Mouse (Mus musculus) midbrain, embryonic 13.5 days (tissue): ENCODE results near the gene Pou2af1. TPM values are rescaled to one million over a fixed set of nuclear protein-coding genes. Genes with fewer than 3 reads are reported as not detected.
A peak's percentile ranks its signal among the peaks of the same experiment; 100 is the strongest.

Source experiments
- ATAC-seq: fragments of 200-750 bp; cut with Nextera tagmentation; 2 replicates; pipeline ENCODE4 v1.8.0; 2017; ENCODE audit warnings: mild to moderate bottlenecking, moderate TSS enrichment, moderate library complexity
- H3K27ac ChIP-seq: fragments of 300-500 bp; sonication (generic); 2 replicates; pipeline ENCODE4 v1.5.1; 2015; ENCODE audit warnings: inconsistent platforms, mild to moderate bottlenecking, moderate library complexity
- H3K27me3 ChIP-seq: fragments of 300-500 bp; sonication (generic); 2 replicates; pipeline ENCODE4 v1.6.1; 2015; ENCODE audit warnings: mild to moderate bottlenecking, inconsistent platforms
- H3K36me3 ChIP-seq: fragments of 300-500 bp; sonication (generic); 2 replicates; pipeline ENCODE4 v1.6.1; 2015; ENCODE audit warnings: mild to moderate bottlenecking, inconsistent platforms
- H3K4me1 ChIP-seq: fragments of 300-500 bp; sonication (generic); replicated peaks from 2 replicates; pipeline ENCODE4 v1.6.1; 2015; ENCODE audit warnings: inconsistent platforms
- H3K4me2 ChIP-seq: fragments of 300-500 bp; sonication (generic); replicated peaks from 2 replicates; pipeline ENCODE4 v1.6.1; 2015; ENCODE audit warnings: moderate library complexity, mild to moderate bottlenecking, inconsistent platforms
- H3K4me3 ChIP-seq: fragments of 300-500 bp; sonication (generic); replicated peaks from 2 replicates; pipeline ENCODE4 v1.5.1; 2015; ENCODE audit warnings: mild to moderate bottlenecking, inconsistent platforms
- H3K9ac ChIP-seq: fragments of 300-500 bp; sonication (generic); replicated peaks from 2 replicates; pipeline ENCODE4 v1.6.1; 2015; ENCODE audit warnings: mild to moderate bottlenecking, inconsistent platforms
- H3K9me3 ChIP-seq: fragments of 300-500 bp; sonication (generic); 2 replicates; pipeline ENCODE4 v1.6.1; 2016; ENCODE audit warnings: mild to moderate bottlenecking, inconsistent platforms
- WGBS: fragments of 180-500 bp; shearing (Covaris S2); methylation state at CpG from one replicate; pipeline ENCODE4 v1.1.7; 2015; 5-methylcytosine and 5-hydroxymethylcytosine counted together
- polyA plus RNA-seq: library from polyadenylated mRNA; unstranded; fragments of >200 nt; fragmentation: Nextera tagmentation; extraction: Ambion mirVana; gene quantifications from 2 replicates; pipeline ENCODE4 v1.2.1, GENCODE M21; 2015

Pou2af1 gene
- polyA plus RNA-seq, 1 experiment from 2014 or later = not detected

DNA sequence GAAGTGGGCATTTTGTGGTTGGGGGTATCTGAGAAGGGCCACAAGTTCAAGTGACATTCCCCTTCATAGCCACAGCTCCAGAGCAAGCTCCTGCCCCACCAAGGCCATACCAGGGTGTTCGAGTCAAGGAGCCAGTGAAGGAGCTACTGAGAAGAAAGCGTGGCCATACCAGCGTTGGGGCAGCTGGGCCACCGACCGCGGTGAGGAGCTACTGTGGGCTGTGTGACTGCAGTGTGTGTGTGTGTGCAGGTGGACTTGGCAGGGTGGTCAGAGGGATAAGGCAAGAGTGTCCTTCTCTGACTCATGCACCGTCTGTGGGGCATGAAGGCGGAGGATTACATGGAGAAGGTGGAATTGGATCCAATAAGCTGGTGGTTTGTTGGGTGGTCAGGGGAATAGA is 18.7 kb downstream of the Pou2af1 start:
- Histone ChIP-seq H3K36me3 (no peaks in the 10 kb centered on the region), H3K9me3 (no peaks in the 10 kb centered on the region), H3K4me1 (0 out of 2 replicates have a peak, but pooled peaks cover 2% of the 10 kb centered on the region), H3K27ac (no peak overlapping the region), H3K27me3 (no peaks in the 10 kb centered on the region), H3K4me2 (no peak overlapping the region), H3K4me3 (no peak overlapping the region), H3K9ac (no peak overlapping the region)
- ATAC-seq = no peak
- WGBS = 96% methylated on average over 8 of the region's 8 CpGs

DNA sequence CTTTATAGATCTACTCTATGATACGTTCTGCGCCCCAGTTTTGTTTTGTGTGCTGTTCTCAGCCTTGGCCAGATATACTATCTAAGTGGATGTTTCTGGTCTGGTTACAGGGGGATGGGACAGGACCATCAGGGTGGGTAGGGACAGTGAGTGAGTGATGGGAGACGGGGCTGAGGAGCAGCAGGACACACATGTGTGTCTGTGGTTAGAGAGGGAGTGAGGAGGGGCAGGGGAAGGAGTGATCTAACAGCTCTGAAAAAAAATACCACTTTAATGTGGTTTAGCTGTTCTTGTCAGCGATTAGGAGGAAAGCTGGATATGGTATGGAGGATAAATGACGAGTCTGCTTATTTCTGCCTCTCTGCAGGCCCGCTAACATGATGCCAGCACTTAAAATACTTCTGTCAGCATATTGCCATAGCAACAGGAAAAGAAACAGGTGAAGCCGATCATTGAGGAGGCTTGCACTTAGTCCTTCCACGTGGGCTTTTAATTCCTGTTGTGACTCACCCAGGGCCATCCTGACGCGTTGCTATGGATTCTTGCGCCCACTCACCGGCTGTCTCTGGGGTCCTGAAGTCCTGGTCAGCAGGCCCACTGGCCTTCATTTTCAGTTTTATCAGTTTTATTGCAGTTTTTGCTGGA is 25.4 kb downstream of the Pou2af1 start:
- ATAC-seq = 0 out of 2 replicates have a peak, but pooled peaks have one; percentile 43
- H3K27me3 ChIP-seq = no peaks in the 10 kb centered on the region
- H3K27ac ChIP-seq = no peak overlapping the region
- WGBS = 62% methylated on average over 12 of the region's 12 CpGs
- H3K9me3 ChIP-seq = no peaks in the 10 kb centered on the region
- H3K4me1 ChIP-seq = no peaks in the 10 kb centered on the region
- no peak overlapping the region for H3K9ac ChIP-seq
- no peak overlapping the region for H3K4me3 ChIP-seq
- no peak overlapping the region for H3K4me2 ChIP-seq
- no peaks in the 10 kb centered on the region for H3K36me3 ChIP-seq

DNA sequence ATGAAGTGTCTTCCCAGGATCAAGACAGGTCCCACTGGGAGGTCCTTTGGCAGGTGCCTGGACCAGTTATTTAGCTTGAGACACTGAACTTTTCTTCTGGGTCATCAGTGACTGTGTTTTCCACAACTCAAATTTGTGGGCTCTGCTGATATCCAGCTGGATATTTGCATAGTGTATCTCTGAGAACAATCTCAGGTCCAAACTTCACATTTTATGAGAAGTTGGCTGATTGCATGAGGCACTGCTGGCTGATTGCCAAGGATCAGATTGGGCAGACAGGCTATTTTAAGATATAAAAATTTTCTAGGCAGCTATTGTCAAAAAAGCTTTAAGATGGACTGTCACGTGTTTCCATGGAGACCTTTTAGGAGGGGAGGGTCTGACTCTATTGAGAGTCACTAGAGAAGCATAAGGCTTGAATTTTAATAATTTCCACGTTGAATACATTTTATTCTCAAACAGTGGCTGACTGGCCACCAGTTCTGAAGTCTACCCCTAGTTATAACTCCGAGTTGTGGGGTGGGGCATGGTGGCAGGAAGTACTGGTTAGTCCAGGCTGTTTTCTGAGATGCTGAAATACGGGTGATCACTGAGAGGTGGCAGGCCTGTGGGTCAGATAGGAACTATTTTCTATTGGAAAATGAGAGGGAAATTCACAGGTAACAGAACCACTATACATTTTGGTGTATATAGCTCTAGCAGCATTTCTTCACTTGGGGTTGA is 43.4 kb downstream of the Pou2af1 start:
- no peak for ATAC-seq
- Histone ChIP-seq H3K27ac (no peak overlapping the region), H3K36me3 (no peaks in the 10 kb centered on the region), H3K4me1 (no peaks in the 10 kb centered on the region), H3K9ac (no peak overlapping the region), H3K4me2 (no peak overlapping the region), H3K4me3 (no peak overlapping the region), H3K9me3 (no peaks in the 10 kb centered on the region), H3K27me3 (no peaks in the 10 kb centered on the region)
- WGBS = 58% methylated on average over 4 of the region's 4 CpGs

DNA sequence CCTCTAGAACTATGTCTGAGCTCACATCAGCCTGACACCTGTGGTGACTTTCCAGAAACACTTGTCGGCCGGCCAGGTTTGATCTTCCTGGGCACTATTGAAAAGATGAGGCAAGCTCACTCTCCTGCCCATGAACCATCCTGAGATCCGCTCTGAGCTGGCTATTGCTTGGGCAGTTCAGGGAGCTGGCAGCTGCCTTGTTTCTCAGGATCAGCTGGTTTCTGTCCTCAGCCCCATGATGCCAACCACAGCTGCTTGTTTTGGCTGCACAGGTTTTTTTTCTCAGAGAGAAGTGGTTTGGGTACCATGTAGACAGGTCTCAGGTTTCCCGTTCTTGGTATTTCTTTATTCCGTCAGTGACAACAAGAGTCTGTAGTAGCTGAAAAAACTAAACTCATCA is 44.9 kb downstream of the Pou2af1 start:
- no peak overlapping the region for H3K9ac ChIP-seq
- H3K36me3 ChIP-seq = no peaks in the 10 kb centered on the region
- WGBS = 89% methylated on average over 5 of the region's 5 CpGs
- no peak overlapping the region for H3K4me2 ChIP-seq
- no peaks in the 10 kb centered on the region for H3K9me3 ChIP-seq
- no peaks in the 10 kb centered on the region for H3K4me1 ChIP-seq
- H3K4me3 ChIP-seq = no peak overlapping the region
- ATAC-seq = no peak
- H3K27ac ChIP-seq = no peak overlapping the region
- H3K27me3 ChIP-seq = no peaks in the 10 kb centered on the region

DNA sequence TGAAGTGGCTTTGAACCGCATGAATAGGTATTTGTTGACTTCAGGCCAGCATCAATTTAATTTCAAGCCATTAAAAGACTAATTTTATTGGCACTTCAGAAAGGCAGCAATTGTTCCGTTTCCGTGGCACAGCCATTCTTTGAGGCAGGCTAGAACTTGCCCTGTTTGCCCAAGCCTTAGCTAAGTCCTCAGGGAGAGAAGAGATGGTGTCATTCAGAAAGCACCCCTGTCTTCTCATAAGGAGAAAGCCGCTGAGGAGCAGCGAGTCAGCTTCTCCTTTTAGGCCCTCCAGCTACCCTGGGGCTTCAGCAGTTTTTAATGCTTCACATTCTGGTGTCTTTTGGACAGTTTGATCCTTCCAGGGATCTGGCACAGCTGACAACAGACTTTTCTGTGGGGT is 55.3 kb downstream of the Pou2af1 start:
- Histone ChIP-seq H3K27me3 (no peaks in the 10 kb centered on the region), H3K9me3 (no peaks in the 10 kb centered on the region), H3K4me2 (no peak overlapping the region), H3K4me1 (no peaks in the 10 kb centered on the region), H3K9ac (no peak overlapping the region), H3K27ac (no peak overlapping the region), H3K36me3 (no peaks in the 10 kb centered on the region), H3K4me3 (no peak overlapping the region)
- no peak for ATAC-seq
- WGBS = 81% methylated on average over 5 of the region's 5 CpGs

DNA sequence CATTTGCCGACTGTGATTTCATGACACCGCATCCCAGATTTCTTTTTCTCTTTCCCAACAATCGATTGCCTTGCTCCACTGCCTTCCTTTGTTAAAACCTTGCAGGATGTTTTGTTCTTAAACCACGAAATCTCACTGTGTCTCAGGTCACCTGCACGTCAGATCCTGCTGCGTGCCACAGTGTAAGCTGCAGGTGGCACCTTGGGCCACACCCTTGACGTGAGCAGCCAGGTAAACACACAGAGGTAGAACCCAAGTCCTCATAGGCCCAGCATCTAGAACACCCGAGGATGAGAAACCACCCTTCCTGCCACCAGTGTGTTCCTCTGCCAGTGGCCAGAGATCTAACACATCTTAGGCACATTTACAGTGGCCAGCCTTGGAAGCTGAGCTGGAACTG is 57.6 kb downstream of the Pou2af1 start:
- Histone ChIP-seq H3K27me3 (no peaks in the 10 kb centered on the region), H3K9me3 (no peaks in the 10 kb centered on the region), H3K4me3 (no peak overlapping the region), H3K4me2 (no peak overlapping the region), H3K4me1 (no peaks in the 10 kb centered on the region), H3K36me3 (no peaks in the 10 kb centered on the region), H3K27ac (no peak overlapping the region), H3K9ac (no peak overlapping the region)
- no peak for ATAC-seq
- WGBS = 39% methylated on average over 8 of the region's 8 CpGs

DNA sequence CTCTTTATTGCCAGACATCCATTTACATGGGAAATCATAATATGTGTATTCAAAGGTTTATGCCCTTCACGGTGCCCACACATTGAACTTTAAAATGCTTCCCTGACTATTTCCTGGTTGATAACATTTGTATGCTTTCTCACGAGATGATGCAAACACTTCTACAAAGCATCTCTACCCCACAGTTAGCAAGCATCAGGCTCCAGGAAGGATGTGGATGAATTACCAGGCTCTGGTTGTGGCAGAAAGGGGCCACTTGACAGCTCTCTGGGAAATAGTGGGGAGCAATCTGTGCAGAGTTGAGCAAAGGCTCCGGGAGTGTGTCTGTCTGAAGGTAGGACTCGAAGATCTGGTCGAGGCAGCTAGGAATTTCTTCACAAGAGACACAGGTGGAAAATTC is 58.6 kb downstream of the Pou2af1 start:
- Histone ChIP-seq H3K9ac (no peak overlapping the region), H3K36me3 (no peaks in the 10 kb centered on the region), H3K27ac (no peak overlapping the region), H3K4me1 (no peaks in the 10 kb centered on the region), H3K27me3 (0 out of 2 replicates have a peak, but pooled peaks cover 2% of the 10 kb centered on the region), H3K4me2 (no peak overlapping the region), H3K9me3 (no peaks in the 10 kb centered on the region), H3K4me3 (no peak overlapping the region)
- 86% methylated on average over 5 of the region's 5 CpGs for WGBS
- no peak for ATAC-seq

DNA sequence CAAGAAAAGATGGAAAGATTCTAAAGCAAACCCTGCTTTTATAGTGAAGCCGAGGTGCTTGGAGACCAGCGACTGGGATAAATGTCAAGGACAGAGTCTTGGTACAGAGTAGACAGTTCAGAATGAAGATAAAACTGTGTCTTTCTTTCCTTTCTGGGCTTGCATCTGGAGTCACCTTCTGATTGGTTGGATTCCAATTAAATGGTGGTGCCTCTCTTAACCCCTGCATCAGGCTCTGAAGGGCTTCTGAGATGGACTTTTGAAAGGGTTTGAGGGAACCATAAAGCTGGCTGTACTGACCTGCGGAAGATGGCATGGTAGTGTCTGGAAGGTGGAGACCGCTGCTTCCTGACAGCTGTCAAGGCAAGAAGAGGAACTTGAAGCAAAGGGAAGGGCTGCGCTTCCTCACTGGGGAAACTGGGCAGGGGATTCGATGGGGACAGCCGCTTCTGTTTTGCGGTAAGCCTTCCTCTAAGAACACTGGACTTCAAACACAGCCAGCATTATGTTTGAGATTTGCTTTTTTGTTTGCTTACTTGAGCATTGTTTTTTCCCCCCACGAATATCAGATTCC is 60.2 kb downstream of the Pou2af1 start:
- Histone ChIP-seq H3K4me3 (no peak overlapping the region), H3K27ac (no peak overlapping the region), H3K4me1 (peaks cover 10% of the 10 kb centered on the region), H3K9ac (no peak overlapping the region), H3K36me3 (no peaks in the 10 kb centered on the region), H3K4me2 (no peak overlapping the region), H3K27me3 (peaks cover 14% of the 10 kb centered on the region; the same call in 1 of the 2 replicates), H3K9me3 (no peaks in the 10 kb centered on the region)
- WGBS = 65% methylated on average over 9 of the region's 9 CpGs
- no peak for ATAC-seq

DNA sequence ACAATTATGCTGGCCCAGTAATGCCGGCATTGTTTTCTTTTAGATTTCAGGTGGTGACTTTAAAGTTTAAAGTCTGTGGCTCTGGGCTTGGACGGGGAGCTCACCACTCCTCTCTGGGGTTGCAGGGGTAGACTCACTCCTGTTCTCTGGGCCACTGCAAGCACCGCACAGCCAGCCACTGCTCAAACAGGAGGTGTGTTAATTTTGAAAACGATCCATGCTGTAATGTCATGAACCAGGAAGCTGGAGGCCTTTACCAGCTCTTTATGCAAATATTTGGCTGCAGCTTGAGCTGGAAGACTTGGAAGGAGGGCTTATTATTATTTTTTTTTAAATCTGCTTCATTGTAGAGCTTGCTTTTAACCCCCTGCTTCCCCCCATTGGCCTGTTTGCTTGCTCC is 61.2 kb downstream of the Pou2af1 start:
- peaks cover 24% of the 10 kb centered on the region for H3K27me3 ChIP-seq
- H3K27ac ChIP-seq = no peak overlapping the region
- H3K4me2 ChIP-seq = no peak overlapping the region
- H3K4me1 ChIP-seq = peaks cover 17% of the 10 kb centered on the region
- no peaks in the 10 kb centered on the region for H3K36me3 ChIP-seq
- WGBS = 19% methylated on average over 4 of the region's 4 CpGs
- no peaks in the 10 kb centered on the region for H3K9me3 ChIP-seq
- no peak overlapping the region for H3K9ac ChIP-seq
- H3K4me3 ChIP-seq = no peak overlapping the region
- no peak for ATAC-seq

DNA sequence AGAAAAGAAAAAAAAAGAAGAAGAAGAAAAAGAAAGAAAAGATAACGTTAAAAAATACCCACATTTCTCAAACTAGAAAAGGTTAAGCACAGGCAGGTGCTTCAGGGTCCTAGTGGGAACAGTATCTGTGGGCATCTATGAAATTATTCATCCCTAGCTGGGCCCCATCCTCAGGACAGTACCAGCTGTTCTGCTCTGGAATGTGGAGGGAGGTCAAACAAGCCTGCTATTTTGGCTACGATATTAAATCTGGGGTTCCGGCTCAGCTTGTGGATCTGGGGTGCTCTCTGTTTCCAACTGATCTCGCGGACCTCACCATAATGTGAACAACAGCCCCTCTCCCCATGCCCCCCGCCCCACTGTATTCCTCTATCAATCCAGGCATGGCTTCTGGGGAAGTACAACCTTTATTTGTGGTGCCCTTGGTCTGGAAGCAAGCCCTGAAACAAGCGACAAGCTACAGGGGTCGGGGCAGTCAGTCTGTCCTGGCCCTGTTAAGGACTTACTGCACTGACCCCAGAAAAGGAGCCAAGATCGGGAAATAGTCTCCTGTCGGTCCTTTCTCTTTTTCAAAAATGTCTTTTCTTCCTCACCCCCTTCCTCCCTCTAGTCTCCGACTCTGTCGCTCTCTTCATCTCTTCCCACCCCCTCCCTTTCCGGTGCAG is 64.5 kb downstream of the Pou2af1 start:
- peaks cover 42% of the 10 kb centered on the region for H3K27me3 ChIP-seq

DNA sequence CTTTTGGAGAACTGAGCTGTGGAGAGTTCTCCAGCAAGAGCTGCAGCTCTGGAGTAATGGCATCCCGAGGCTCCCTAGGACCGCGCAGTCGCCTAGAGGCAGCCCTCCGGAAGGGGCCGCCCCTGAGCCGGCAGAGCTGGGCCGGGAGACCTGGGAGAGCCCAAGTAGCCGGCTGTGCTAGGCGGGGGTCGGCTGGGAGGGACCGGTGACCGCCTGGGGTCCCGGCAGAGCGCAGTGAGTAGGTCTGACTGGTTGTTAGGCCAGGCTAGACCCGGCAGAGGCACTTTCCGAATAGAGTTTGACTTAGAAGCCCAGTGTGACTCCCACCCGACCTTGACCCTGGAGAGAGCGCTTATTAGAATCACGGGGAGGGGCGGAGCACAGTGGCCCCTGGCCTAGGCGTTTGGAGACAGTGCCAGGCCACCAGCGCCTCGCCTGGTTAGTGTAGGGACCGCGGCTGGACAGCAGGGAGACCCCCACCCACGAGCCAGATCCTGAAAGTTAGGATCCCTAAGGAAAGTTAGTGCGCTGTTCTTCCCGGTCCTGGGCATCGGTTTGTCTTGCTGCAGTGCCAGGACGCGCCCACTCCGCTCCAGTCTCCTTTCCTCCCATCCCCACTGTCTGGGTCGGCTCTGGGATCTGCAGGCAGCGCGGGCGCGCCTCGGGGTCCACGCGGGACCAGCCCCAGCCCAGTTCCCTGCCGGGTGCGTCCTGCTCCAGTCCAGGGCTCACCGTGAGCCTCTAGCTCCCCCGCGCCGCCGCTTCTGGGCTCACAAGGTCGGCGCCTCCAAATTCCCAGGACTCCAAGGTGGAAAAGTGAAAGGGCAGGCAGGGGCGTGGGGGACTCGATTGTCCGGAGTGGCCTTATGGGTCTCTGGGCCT is 65.2 kb downstream of the Pou2af1 start, which contains the start of gene Colca2:
TSS of gene Colca2 (minus strand) at position 70 of the 882 bp plus-strand sequence.
- H3K9me3 ChIP-seq = no peaks in the 10 kb centered on the region
- peak within 1 kb of the TSS; percentile 46 for H3K4me3 ChIP-seq
- H3K27ac ChIP-seq = no peak within 1 kb of the TSS
- H3K9ac ChIP-seq = peak within 1 kb of the TSS; percentile 55
- peak; percentile 97 for ATAC-seq
- under 1% methylated on average over 53 of the region's 53 CpGs for WGBS
- peaks cover 17% of the 10 kb centered on the region for H3K4me1 ChIP-seq
- no peaks in the 10 kb centered on the region for H3K36me3 ChIP-seq
- peak within 1 kb of the TSS; percentile 74 for H3K4me2 ChIP-seq
- peaks cover 42% of the 10 kb centered on the region for H3K27me3 ChIP-seq

More for the DNA sequence above, 64.5 kb downstream of the Pou2af1 start:
- no peak overlapping the region for H3K27ac ChIP-seq
- peaks cover 17% of the 10 kb centered on the region for H3K4me1 ChIP-seq
- H3K9ac ChIP-seq = peak overlapping the region; percentile 55; the same call in 1 of the 2 replicates
- 24% methylated on average over 13 of the region's 13 CpGs for WGBS
- H3K9me3 ChIP-seq = no peaks in the 10 kb centered on the region
- peak overlapping the region; percentile 74 for H3K4me2 ChIP-seq
- no peaks in the 10 kb centered on the region for H3K36me3 ChIP-seq
- peak overlapping the region; percentile 46 for H3K4me3 ChIP-seq
- peak; percentile 49 for ATAC-seq
